Mouse (Mus musculus): ENCODE results near the gene Nkrf. TPM values are rescaled to one million over a fixed set of nuclear protein-coding genes. Genes with fewer than 3 reads are reported as not detected.
A peak's percentile ranks its signal among the peaks of the same experiment; 100 is the strongest.
"Not testable (repeated sequence)": the region's sequence is repeated elsewhere in the genome, so short reads cannot be mapped to it uniquely, and the experiment has no call there.

Gene Nkrf
- 1 to 10 TPM; 3.1 to 4.1 TPM for total RNA-seq (2021)

- DNase-seq: peak; percentile 13 to 18
- intact Hi-C loops (cut with DNase I): loop anchor here (2.0 to 5.0 kb wide), 2 partner anchors 70 to 160 kb away; partner anchors contain the start of gene Slc25a43
Measured at GRCm38 (mm10) chrX:36902321-36903114, at the start of gene Nkrf. Nkrf (minus strand) TSS chrX:36902899.

- DNase-seq: no peak
- intact Hi-C loops (cut with DNase I): no loop called here
Measured at GRCm38 (mm10) chrX:36941106-36941505, 38.4 kb upstream of the Nkrf start.

- DNase-seq: peak; percentile 24 to 55
- intact Hi-C loops (cut with DNase I): no loop called here
Measured at GRCm38 (mm10) chrX:36939806-36940413, 37.2 kb upstream of the Nkrf start.

- no peak for DNase-seq
- intact Hi-C loops (cut with DNase I): no loop called here
Measured at GRCm38 (mm10) chrX:36935326-36935966, 32.7 kb upstream of the Nkrf start.

GRCm38 (mm10) chrX:36930574-36930973 lies 27.9 kb upstream of the Nkrf start:
- intact Hi-C loops (cut with DNase I): loop anchor here (2.0 kb wide), 1 partner anchor 92 kb away; no protein-coding TSS in a partner anchor
- no peak for DNase-seq

- no peak for DNase-seq
- intact Hi-C loops (cut with DNase I): loop anchor here (2.0 kb wide), 1 partner anchor 93 kb away; no protein-coding TSS in a partner anchor
Measured at GRCm38 (mm10) chrX:36929694-36930093, 27.0 kb upstream of the Nkrf start.

GRCm38 (mm10) chrX:36928791-36929190 lies 26.1 kb upstream of the Nkrf start:
- DNase-seq: no peak
- intact Hi-C loops (cut with DNase I): no loop called here

- no peak for DNase-seq
- intact Hi-C loops (cut with DNase I): no loop called here
Measured at GRCm38 (mm10) chrX:36921346-36921745, 18.6 kb upstream of the Nkrf start.

GRCm38 (mm10) chrX:36917749-36918148 lies 15.1 kb upstream of the Nkrf start:
- DNase-seq: no peak
- intact Hi-C loops (cut with DNase I): no loop called here

- intact Hi-C loops (cut with DNase I): loop anchor here (5.0 kb wide), 1 partner anchor 149 kb away; no protein-coding TSS in a partner anchor
Measured at GRCm38 (mm10) chrX:36911343-36911742, 8.6 kb upstream of the Nkrf start.

GRCm38 (mm10) chrX:36906539-36906938 lies 3.8 kb upstream of the Nkrf start:
- DNase-seq: no peak
- intact Hi-C loops (cut with DNase I): no loop called here

More at GRCm38 (mm10) chrX:36911343-36911742, 8.6 kb upstream of the Nkrf start:
- DNase-seq: peak; percentile 43 to 47

- DNase-seq: peak; percentile 90 to 91
- intact Hi-C loops (cut with DNase I): loop anchor here (2.0 to 5.0 kb wide), 2 partner anchors 70 to 161 kb away; partner anchors contain the start of gene Slc25a43
Measured at GRCm38 (mm10) chrX:36903115-36903768, 543 bp upstream of the Nkrf start.

GRCm38 (mm10) chrX:36901655-36902054 lies 1.0 kb downstream of the Nkrf start:
- intact Hi-C loops (cut with DNase I): loop anchor here (2.0 to 5.0 kb wide), 2 partner anchors 69 to 159 kb away; partner anchors contain the start of gene Slc25a43
- DNase-seq: no peak

GRCm38 (mm10) chrX:36898931-36899330 lies 3.8 kb downstream of the Nkrf start:
- DNase-seq; intact Hi-C loops (cut with DNase I): not testable (repeated sequence)

- DNase-seq: no peak
- intact Hi-C loops (cut with DNase I): no loop called here
Measured at GRCm38 (mm10) chrX:36884719-36885118, 18.0 kb downstream of the Nkrf start.

- intact Hi-C loops (cut with DNase I): loop anchor here (2.0 kb wide), 1 partner anchor 78 kb away; no protein-coding TSS in a partner anchor
Measured at GRCm38 (mm10) chrX:36874704-36875128, 28.0 kb downstream of the Nkrf start.

GRCm38 (mm10) chrX:36874178-36874696 lies 28.5 kb downstream of the Nkrf start:
- intact Hi-C loops (cut with DNase I): loop anchor here (2.0 kb wide), 1 partner anchor 77 kb away; no protein-coding TSS in a partner anchor
- DNase-seq: peak; percentile 84 to 88

More at GRCm38 (mm10) chrX:36874704-36875128, 28.0 kb downstream of the Nkrf start:
- peak in 1 of 2 experiments; percentile 4 for DNase-seq

- DNase-seq: no peak
- intact Hi-C loops (cut with DNase I): loop anchor here (2.0 kb wide), 1 partner anchor 77 kb away; no protein-coding TSS in a partner anchor
Measured at GRCm38 (mm10) chrX:36873765-36874164, 28.9 kb downstream of the Nkrf start, which contains the start of the genes Ube2a and C330007P06Rik. Ube2a (plus strand) TSS chrX:36873900. C330007P06Rik (minus strand) TSS chrX:36874111.

GRCm38 (mm10) chrX:36870372-36870771 lies 32.3 kb downstream of the Nkrf start:
- no peak for DNase-seq
- intact Hi-C loops (cut with DNase I): no loop called here
